Mouse (Mus musculus): ENCODE measurements around the gene Rbl1. TPM values are rescaled to one million over a fixed set of nuclear protein-coding genes. Genes with fewer than 3 reads are reported as not detected.

The Rbl1 gene
- polyA plus RNA-seq, 1 experiment from 2014 or later = 9.4 TPM

DNA sequence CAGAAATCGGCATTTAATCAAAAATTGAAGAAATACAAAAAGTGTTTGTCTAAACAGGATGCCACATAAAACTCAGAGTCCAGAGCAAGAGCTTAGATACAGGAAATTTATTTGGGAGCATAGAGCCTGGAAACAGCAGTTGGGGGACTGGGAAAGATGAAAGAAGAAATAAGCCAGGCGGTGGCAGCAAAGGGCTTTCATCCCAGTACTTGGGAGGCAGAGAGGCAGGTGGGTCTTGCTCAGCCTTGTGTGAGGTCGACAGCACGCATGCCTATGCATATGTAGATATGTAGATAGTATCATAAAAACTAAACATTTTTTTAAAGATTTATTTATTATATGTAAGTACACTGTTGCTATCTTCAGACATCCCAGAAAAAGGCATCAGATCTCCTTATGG, 76.3 kb downstream of the Rbl1 start:
- Histone ChIP-seq H3K4me3 (no peak overlapping the region), H3K27me3 (no peaks in the 10 kb centered on the region), H3K36me3 (peaks cover 15% of the 10 kb centered on the region), H3K4me2 (no peak overlapping the region), H3K9me3 (no peaks in the 10 kb centered on the region), H3K27ac (no peak overlapping the region), H3K4me1 (replicated peaks) (no peaks in the 10 kb centered on the region), H3K9ac (no peak overlapping the region)
- no peak for ATAC-seq (ENCODE audit: low FRiP score)
- 82% methylated on average over 4 of the region's 4 CpGs for WGBS

DNA sequence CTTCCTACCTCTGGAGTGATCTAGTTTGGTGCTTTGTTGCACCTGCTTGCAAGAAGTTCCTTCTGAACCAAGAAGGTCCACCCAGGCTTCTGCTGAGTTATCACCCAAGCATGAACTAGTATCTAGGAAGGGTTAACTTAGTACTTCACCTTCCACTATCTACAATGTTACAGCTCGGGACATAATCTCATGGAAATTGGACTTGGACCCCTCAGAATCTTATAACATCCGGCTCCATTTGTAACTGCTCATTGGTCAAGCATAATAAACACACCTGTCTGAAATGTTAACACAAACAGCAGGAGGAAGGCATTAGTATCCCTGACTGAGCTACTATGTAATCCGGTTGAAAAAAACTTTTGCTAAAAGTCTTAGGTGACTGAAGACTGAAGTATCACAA, 77.0 kb downstream of the Rbl1 start:
- Histone ChIP-seq H3K36me3 (peaks cover 16% of the 10 kb centered on the region), H3K4me2 (no peak overlapping the region), H3K9ac (no peak overlapping the region), H3K27me3 (no peaks in the 10 kb centered on the region), H3K9me3 (no peaks in the 10 kb centered on the region), H3K4me3 (no peak overlapping the region), H3K27ac (no peak overlapping the region), H3K4me1 (replicated peaks) (no peaks in the 10 kb centered on the region)
- ATAC-seq (ENCODE audit: low FRiP score) = no peak
- WGBS = 92% methylated on average over 3 of the region's 3 CpGs

GRCm38 (mm10) chr2:157125246-157125645, 79.1 kb downstream of the Rbl1 start:
- H3K9me3 ChIP-seq = no peaks in the 10 kb centered on the region
- no peaks in the 10 kb centered on the region for H3K27me3 ChIP-seq
- WGBS = 95% methylated on average over 3 of the region's 3 CpGs
- no peaks in the 10 kb centered on the region for H3K4me1 ChIP-seq (replicated peaks)
- H3K27ac ChIP-seq = no peak overlapping the region
- H3K4me3 ChIP-seq = no peak overlapping the region
- no peak overlapping the region for H3K9ac ChIP-seq
- H3K4me2 ChIP-seq = no peak overlapping the region
- no peak for ATAC-seq (ENCODE audit: low FRiP score)
- H3K36me3 ChIP-seq = peaks cover 22% of the 10 kb centered on the region

GRCm38 (mm10) chr2:157121766-157122165, 82.6 kb downstream of the Rbl1 start:
- Histone ChIP-seq H3K36me3 (peaks cover 23% of the 10 kb centered on the region), H3K4me1 (replicated peaks) (no peaks in the 10 kb centered on the region), H3K27me3 (no peaks in the 10 kb centered on the region), H3K9ac (no peak overlapping the region), H3K4me3 (no peak overlapping the region), H3K27ac (no peak overlapping the region), H3K9me3 (no peaks in the 10 kb centered on the region), H3K4me2 (no peak overlapping the region)
- ATAC-seq (ENCODE audit: low FRiP score) = no peak
- 93% methylated on average over 8 of the region's 8 CpGs for WGBS

- Histone ChIP-seq H3K27me3 (no peaks in the 10 kb centered on the region), H3K27ac (no peak overlapping the region), H3K4me1 (replicated peaks) (no peaks in the 10 kb centered on the region), H3K9ac (no peak overlapping the region), H3K4me3 (no peak overlapping the region), H3K9me3 (no peaks in the 10 kb centered on the region), H3K36me3 (peaks cover 18% of the 10 kb centered on the region), H3K4me2 (no peak overlapping the region)
- WGBS = 85% methylated on average over 3 of the region's 3 CpGs
- no peak for ATAC-seq (ENCODE audit: low FRiP score)
Observed at GRCm38 (mm10) chr2:157119075-157119474, 85.3 kb downstream of the Rbl1 start.

DNA sequence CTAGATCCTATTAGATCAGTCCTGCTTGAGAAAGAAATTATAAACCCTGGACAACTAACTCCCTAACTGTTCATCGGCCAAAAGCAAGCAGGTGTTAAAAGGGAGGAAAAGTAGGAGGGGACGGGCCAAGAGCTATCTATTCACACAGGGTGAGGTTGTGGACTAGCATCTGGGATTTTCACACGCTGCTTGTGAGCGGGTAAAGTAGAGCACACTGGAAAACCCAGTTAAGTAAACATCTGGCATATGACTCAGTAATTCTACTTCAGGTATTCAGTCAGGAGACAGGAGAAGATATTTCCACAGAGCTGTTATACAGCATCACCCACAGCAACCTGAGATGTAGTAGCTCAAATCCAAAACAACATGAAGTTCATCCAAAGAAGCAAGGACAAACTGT, 85.8 kb downstream of the Rbl1 start:
- H3K27me3 ChIP-seq = no peaks in the 10 kb centered on the region
- no peak overlapping the region for H3K27ac ChIP-seq
- H3K9me3 ChIP-seq = no peaks in the 10 kb centered on the region
- H3K4me2 ChIP-seq = no peak overlapping the region
- WGBS = 93% methylated on average over 4 of the region's 4 CpGs
- no peak overlapping the region for H3K9ac ChIP-seq
- ATAC-seq (ENCODE audit: low FRiP score) = no peak
- H3K36me3 ChIP-seq = peaks cover 23% of the 10 kb centered on the region
- H3K4me1 ChIP-seq (replicated peaks) = no peaks in the 10 kb centered on the region
- no peak overlapping the region for H3K4me3 ChIP-seq

GRCm38 (mm10) chr2:157116964-157117363, 87.4 kb downstream of the Rbl1 start:
- H3K27ac ChIP-seq = no peak overlapping the region
- no peaks in the 10 kb centered on the region for H3K4me1 ChIP-seq (replicated peaks)
- H3K27me3 ChIP-seq = no peaks in the 10 kb centered on the region
- H3K4me2 ChIP-seq = no peak overlapping the region
- H3K9me3 ChIP-seq = no peaks in the 10 kb centered on the region
- 22% methylated on average over 3 of the region's 3 CpGs for WGBS
- H3K9ac ChIP-seq = no peak overlapping the region
- H3K36me3 ChIP-seq = peaks cover 30% of the 10 kb centered on the region
- ATAC-seq (ENCODE audit: low FRiP score) = no peak
- H3K4me3 ChIP-seq = no peak overlapping the region

DNA sequence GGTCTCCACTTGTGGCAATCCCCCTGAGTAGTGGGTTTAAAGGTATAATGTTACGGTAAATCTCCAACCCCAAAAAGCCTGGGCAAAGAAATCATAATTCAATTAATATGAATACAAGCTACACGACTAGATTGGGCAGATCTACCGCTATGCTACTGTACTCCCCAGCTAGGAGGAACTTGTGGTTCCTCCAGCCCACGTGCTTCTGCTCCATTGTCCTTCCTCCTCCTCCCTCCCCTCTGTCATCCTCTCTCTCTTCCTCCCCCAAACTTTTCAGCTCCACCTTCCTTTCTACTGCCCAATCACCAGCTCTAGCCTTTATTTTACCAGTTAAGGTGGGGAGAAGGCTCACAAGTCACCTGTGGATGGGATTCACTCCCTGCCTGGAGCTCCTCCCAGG, 96.1 kb downstream of the Rbl1 start:
- WGBS = 86% methylated on average over 4 of the region's 4 CpGs
- ATAC-seq (ENCODE audit: low FRiP score) = no peak
- no peaks in the 10 kb centered on the region for H3K9me3 ChIP-seq

GRCm38 (mm10) chr2:157104454-157104853, 99.9 kb downstream of the Rbl1 start:
- peaks cover 38% of the 10 kb centered on the region for H3K36me3 ChIP-seq
- no peak for ATAC-seq (ENCODE audit: low FRiP score)
- no peak overlapping the region for H3K4me2 ChIP-seq
- no peaks in the 10 kb centered on the region for H3K9me3 ChIP-seq
- no peak overlapping the region for H3K27ac ChIP-seq
- H3K9ac ChIP-seq = no peak overlapping the region
- no peaks in the 10 kb centered on the region for H3K4me1 ChIP-seq (replicated peaks)
- no peaks in the 10 kb centered on the region for H3K27me3 ChIP-seq
- WGBS = 75% methylated on average over 8 of the region's 8 CpGs
- no peak overlapping the region for H3K4me3 ChIP-seq

More for the DNA sequence above, 96.1 kb downstream of the Rbl1 start:
- no peaks in the 10 kb centered on the region for H3K4me1 ChIP-seq (replicated peaks)
- H3K36me3 ChIP-seq = peaks cover 36% of the 10 kb centered on the region
- H3K9ac ChIP-seq = no peak overlapping the region
- H3K27me3 ChIP-seq = no peaks in the 10 kb centered on the region
- no peak overlapping the region for H3K4me2 ChIP-seq
- H3K4me3 ChIP-seq = no peak overlapping the region
- H3K27ac ChIP-seq = no peak overlapping the region

- no peaks in the 10 kb centered on the region for H3K4me1 ChIP-seq (replicated peaks)
- no peaks in the 10 kb centered on the region for H3K9me3 ChIP-seq
- no peak overlapping the region for H3K4me2 ChIP-seq
- H3K27me3 ChIP-seq = no peaks in the 10 kb centered on the region
- peaks cover 40% of the 10 kb centered on the region for H3K36me3 ChIP-seq
- no peak overlapping the region for H3K9ac ChIP-seq
- ATAC-seq (ENCODE audit: low FRiP score) = no peak
- WGBS = 52% methylated on average over 2 of the region's 2 CpGs
- H3K27ac ChIP-seq = no peak overlapping the region
- H3K4me3 ChIP-seq = no peak overlapping the region
Observed at GRCm38 (mm10) chr2:157102256-157102655, 102.1 kb downstream of the Rbl1 start.

GRCm38 (mm10) chr2:157101650-157102049, 102.7 kb downstream of the Rbl1 start:
- no peak for ATAC-seq (ENCODE audit: low FRiP score)
- H3K27me3 ChIP-seq = no peaks in the 10 kb centered on the region
- H3K27ac ChIP-seq = no peak overlapping the region
- H3K36me3 ChIP-seq = peaks cover 37% of the 10 kb centered on the region
- no peaks in the 10 kb centered on the region for H3K4me1 ChIP-seq (replicated peaks)
- H3K4me2 ChIP-seq = no peak overlapping the region
- no peak overlapping the region for H3K4me3 ChIP-seq
- 100% methylated on average over 9 of the region's 9 CpGs for WGBS
- no peaks in the 10 kb centered on the region for H3K9me3 ChIP-seq
- H3K9ac ChIP-seq = no peak overlapping the region

DNA sequence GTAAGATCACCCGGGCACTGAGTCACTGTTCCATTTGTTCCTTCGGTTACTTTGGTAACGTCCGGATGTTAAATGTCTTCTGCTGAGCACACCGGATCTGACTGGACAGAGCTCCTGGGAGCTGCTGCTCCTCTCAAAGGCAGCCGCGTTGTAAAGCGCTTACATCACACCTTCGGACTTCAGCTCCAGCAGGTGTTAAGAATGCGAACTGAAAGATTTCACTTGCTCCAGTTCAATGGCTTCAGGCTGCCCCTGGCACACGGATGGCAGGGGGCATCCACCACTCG, 104.1 kb downstream of the Rbl1 start:
- Histone ChIP-seq H3K4me2 (no peak overlapping the region), H3K9ac (no peak overlapping the region), H3K27me3 (no peaks in the 10 kb centered on the region), H3K9me3 (no peaks in the 10 kb centered on the region), H3K36me3 (peaks cover 37% of the 10 kb centered on the region), H3K27ac (no peak overlapping the region), H3K4me1 (replicated peaks) (no peaks in the 10 kb centered on the region), H3K4me3 (no peak overlapping the region)
- WGBS = 89% methylated on average over 12 of the region's 12 CpGs
- no peak for ATAC-seq (ENCODE audit: low FRiP score)

- WGBS = 85% methylated on average over 12 of the region's 12 CpGs
- Histone ChIP-seq H3K9ac (no peak overlapping the region), H3K36me3 (peaks cover 34% of the 10 kb centered on the region), H3K9me3 (no peaks in the 10 kb centered on the region), H3K4me2 (no peak overlapping the region), H3K27ac (no peak overlapping the region), H3K4me1 (replicated peaks) (0 out of 2 replicates have a peak, but pooled peaks cover 2% of the 10 kb centered on the region), H3K4me3 (no peak overlapping the region), H3K27me3 (no peaks in the 10 kb centered on the region)
- ATAC-seq (ENCODE audit: low FRiP score) = no peak
Observed at GRCm38 (mm10) chr2:157099532-157100318, 104.6 kb downstream of the Rbl1 start.

All from hindbrain, embryonic 13.5 days (tissue).